Mouse (Mus musculus): ENCODE data around the gene Dph1. TPM values are rescaled to one million over a fixed set of nuclear protein-coding genes. Genes with fewer than 3 reads are reported as not detected.

The Dph1 gene
- total RNA-seq, 1 experiment, result 32.8 TPM

- H3K36me3 ChIP-seq (ENCODE audit: control insufficient read depth, insufficient read depth, low read length, poor library complexity, severe bottlenecking), result no peaks in the 10 kb centered on the region
- no peak overlapping the region for H3K9ac ChIP-seq (ENCODE audit: insufficient read depth, low read depth, low read length, poor library complexity, severe bottlenecking)
- H3K4me1 ChIP-seq (ENCODE audit: control insufficient read depth in 2 of 2, insufficient read depth in 2 of 2, low read length in 2 of 2, poor library complexity in 1 of 2), result peaks cover 0 to 2% of the 10 kb centered on the region in 2 experiments; a peak in 1 of 4 replicates
- TF ChIP-seq ZNF384 (IDR thresholded peaks at IDR 0.05; ENCODE audit: low read depth, low read length), result no peak
- no peak for TF ChIP-seq MAFK (IDR thresholded peaks at IDR 0.05; ENCODE audit: insufficient read depth, low read depth, low read length)
- no peak for TF ChIP-seq HCFC1 (IDR thresholded peaks at IDR 0.05; ENCODE audit: borderline replicate concordance, insufficient read depth, low read length)
- TF ChIP-seq CHD2 (IDR thresholded peaks at IDR 0.05; ENCODE audit: low read depth, low read length), result 0 out of 2 replicates have a peak, but pooled peaks have one; percentile 29
- TF ChIP-seq ZC3H11A (IDR thresholded peaks at IDR 0.05; ENCODE audit: borderline replicate concordance, low read depth, low read length), result peak; percentile 3; the same call in 1 of the 2 replicates
- no peaks in the 10 kb centered on the region for H3K9me3 ChIP-seq (ENCODE audit: control insufficient read depth, insufficient read depth, low read depth, low read length)
- H3K27ac ChIP-seq (ENCODE audit: insufficient read depth, low read depth, low read length, poor library complexity, severe bottlenecking), result no peak overlapping the region
- in situ Hi-C loops (cut with MboI; ENCODE audit: low sequenced_read_pairs in 2 of 2, unreplicated experiment in 2 of 2), result no loop called here
- DNase-seq (ENCODE audit: low read depth, low spot score), result peak; percentile 89
- H3K4me3 ChIP-seq (ENCODE audit: insufficient read depth in 1 of 2, low read depth in 1 of 2, low read length in 2 of 2, poor library complexity in 1 of 2, severe bottlenecking in 1 of 2), result no peak overlapping the region
Measured at GRCm38 (mm10) chr11:75231756-75232155, 40.7 kb upstream of the Dph1 start.

DNA sequence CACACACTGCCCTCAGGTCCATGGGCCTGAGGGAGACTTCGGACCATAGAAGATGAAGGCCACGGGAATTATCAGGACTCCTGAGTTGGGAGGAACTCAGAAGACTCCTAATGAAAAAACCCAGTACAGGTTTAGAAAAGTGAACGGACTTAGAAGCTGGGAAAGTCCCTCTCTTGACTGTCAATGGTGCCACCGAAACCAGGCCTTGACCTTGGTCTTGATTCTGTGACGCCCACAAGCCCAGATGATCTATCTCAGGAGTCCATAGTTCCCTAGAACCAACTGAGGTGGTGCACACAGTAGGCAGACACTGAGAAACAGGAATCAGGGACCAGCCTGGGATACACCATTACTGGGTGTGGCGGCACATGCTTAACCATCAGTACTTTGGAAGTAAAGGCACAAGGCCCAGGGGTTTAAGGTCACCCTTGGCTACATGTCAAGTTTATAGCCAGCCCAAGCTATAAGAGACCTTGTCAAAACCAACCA, 39.3 kb upstream of the Dph1 start:
- no peak for DNase-seq (ENCODE audit: low read depth, low spot score)
- Histone ChIP-seq H3K4me1 (ENCODE audit: control insufficient read depth in 2 of 2, insufficient read depth in 2 of 2, low read length in 2 of 2, poor library complexity in 1 of 2) (peaks cover 0 to 4% of the 10 kb centered on the region in 2 experiments; a peak in 1 of 4 replicates), H3K4me3 (ENCODE audit: insufficient read depth in 1 of 2, low read depth in 1 of 2, low read length in 2 of 2, poor library complexity in 1 of 2, severe bottlenecking in 1 of 2) (no peak overlapping the region), H3K27ac (ENCODE audit: insufficient read depth, low read depth, low read length, poor library complexity, severe bottlenecking) (no peak overlapping the region), H3K36me3 (ENCODE audit: control insufficient read depth, insufficient read depth, low read length, poor library complexity, severe bottlenecking) (no peaks in the 10 kb centered on the region), H3K9me3 (ENCODE audit: control insufficient read depth, insufficient read depth, low read depth, low read length) (no peaks in the 10 kb centered on the region), H3K9ac (ENCODE audit: insufficient read depth, low read depth, low read length, poor library complexity, severe bottlenecking) (no peak overlapping the region)
- TF ChIP-seq HCFC1 (IDR thresholded peaks at IDR 0.05; ENCODE audit: borderline replicate concordance, insufficient read depth, low read length), result no peak
- TF ChIP-seq ZC3H11A (IDR thresholded peaks at IDR 0.05; ENCODE audit: borderline replicate concordance, low read depth, low read length), result no peak
- no peak for TF ChIP-seq CHD2 (IDR thresholded peaks at IDR 0.05; ENCODE audit: low read depth, low read length)
- no peak for TF ChIP-seq MAFK (IDR thresholded peaks at IDR 0.05; ENCODE audit: insufficient read depth, low read depth, low read length)
- no peak for TF ChIP-seq ZNF384 (IDR thresholded peaks at IDR 0.05; ENCODE audit: low read depth, low read length)
- in situ Hi-C loops (cut with MboI; ENCODE audit: low sequenced_read_pairs in 2 of 2, unreplicated experiment in 2 of 2), result no loop called here

GRCm38 (mm10) chr11:75229289-75229688, 38.2 kb upstream of the Dph1 start:
- Histone ChIP-seq H3K27ac (ENCODE audit: insufficient read depth, low read depth, low read length, poor library complexity, severe bottlenecking) (no peak overlapping the region), H3K9me3 (ENCODE audit: control insufficient read depth, insufficient read depth, low read depth, low read length) (no peaks in the 10 kb centered on the region), H3K4me1 (ENCODE audit: control insufficient read depth in 2 of 2, insufficient read depth in 2 of 2, low read length in 2 of 2, poor library complexity in 1 of 2) (peaks cover 0 to 5% of the 10 kb centered on the region in 2 experiments; a peak in 1 of 4 replicates), H3K9ac (ENCODE audit: insufficient read depth, low read depth, low read length, poor library complexity, severe bottlenecking) (no peak overlapping the region), H3K36me3 (ENCODE audit: control insufficient read depth, insufficient read depth, low read length, poor library complexity, severe bottlenecking) (no peaks in the 10 kb centered on the region), H3K4me3 (ENCODE audit: insufficient read depth in 1 of 2, low read depth in 1 of 2, low read length in 2 of 2, poor library complexity in 1 of 2, severe bottlenecking in 1 of 2) (no peak overlapping the region)
- DNase-seq (ENCODE audit: low read depth, low spot score), result no peak
- no peak for TF ChIP-seq ZC3H11A (IDR thresholded peaks at IDR 0.05; ENCODE audit: borderline replicate concordance, low read depth, low read length)
- no peak for TF ChIP-seq CHD2 (IDR thresholded peaks at IDR 0.05; ENCODE audit: low read depth, low read length)
- no peak for TF ChIP-seq MAFK (IDR thresholded peaks at IDR 0.05; ENCODE audit: insufficient read depth, low read depth, low read length)
- TF ChIP-seq ZNF384 (IDR thresholded peaks at IDR 0.05; ENCODE audit: low read depth, low read length), result no peak
- TF ChIP-seq HCFC1 (IDR thresholded peaks at IDR 0.05; ENCODE audit: borderline replicate concordance, insufficient read depth, low read length), result no peak
- in situ Hi-C loops (cut with MboI; ENCODE audit: low sequenced_read_pairs in 2 of 2, unreplicated experiment in 2 of 2), result no loop called here

- TF ChIP-seq MAFK (IDR thresholded peaks at IDR 0.05; ENCODE audit: insufficient read depth, low read depth, low read length), result no peak
- no peak for TF ChIP-seq CHD2 (IDR thresholded peaks at IDR 0.05; ENCODE audit: low read depth, low read length)
- no peak for TF ChIP-seq HCFC1 (IDR thresholded peaks at IDR 0.05; ENCODE audit: borderline replicate concordance, insufficient read depth, low read length)
- no peak for TF ChIP-seq ZNF384 (IDR thresholded peaks at IDR 0.05; ENCODE audit: low read depth, low read length)
- TF ChIP-seq ZC3H11A (IDR thresholded peaks at IDR 0.05; ENCODE audit: borderline replicate concordance, low read depth, low read length), result no peak
- Histone ChIP-seq H3K4me1 (ENCODE audit: control insufficient read depth in 2 of 2, insufficient read depth in 2 of 2, low read length in 2 of 2, poor library complexity in 1 of 2) (peaks cover 0 to 5% of the 10 kb centered on the region in 2 experiments; a peak in 1 of 4 replicates), H3K9me3 (ENCODE audit: control insufficient read depth, insufficient read depth, low read depth, low read length) (no peaks in the 10 kb centered on the region), H3K9ac (ENCODE audit: insufficient read depth, low read depth, low read length, poor library complexity, severe bottlenecking) (no peak overlapping the region), H3K36me3 (ENCODE audit: control insufficient read depth, insufficient read depth, low read length, poor library complexity, severe bottlenecking) (no peaks in the 10 kb centered on the region), H3K4me3 (ENCODE audit: insufficient read depth in 1 of 2, low read depth in 1 of 2, low read length in 2 of 2, poor library complexity in 1 of 2, severe bottlenecking in 1 of 2) (no peak overlapping the region), H3K27ac (ENCODE audit: insufficient read depth, low read depth, low read length, poor library complexity, severe bottlenecking) (no peak overlapping the region)
- DNase-seq (ENCODE audit: low read depth, low spot score), result no peak
- in situ Hi-C loops (cut with MboI; ENCODE audit: low sequenced_read_pairs in 2 of 2, unreplicated experiment in 2 of 2), result no loop called here
Measured at GRCm38 (mm10) chr11:75227632-75228031, 36.6 kb upstream of the Dph1 start.

Measured in ES-E14 (cell line).